Mouse (Mus musculus): ENCODE data around the gene Lair1.
"Not testable (repeated sequence)": the region's sequence is repeated elsewhere in the genome, so short reads cannot be mapped to it uniquely, and the experiment has no call there.

Gene Lair1

GRCm38 (mm10) chr7:4063013-4063412, at the start of gene Lair1:
Gene Lair1, minus strand, starts transcription at chr7:4063204.
- DNase-seq (ENCODE audit: low spot score in 2 of 2), result peak in 1 of 2 experiments; percentile 18

- no peak for DNase-seq (ENCODE audit: low spot score in 2 of 2)
These were observed 48.8 kb upstream of the Lair1 start for GRCm38 (mm10) chr7:4111766-4112165.

GRCm38 (mm10) chr7:4103411-4103810, 40.4 kb upstream of the Lair1 start:
- DNase-seq (ENCODE audit: low spot score in 2 of 2), result peak in 1 of 2 experiments; percentile 45

GRCm38 (mm10) chr7:4101144-4101543, 38.1 kb upstream of the Lair1 start:
- DNase-seq (ENCODE audit: low spot score in 2 of 2), result no peak

DNA sequence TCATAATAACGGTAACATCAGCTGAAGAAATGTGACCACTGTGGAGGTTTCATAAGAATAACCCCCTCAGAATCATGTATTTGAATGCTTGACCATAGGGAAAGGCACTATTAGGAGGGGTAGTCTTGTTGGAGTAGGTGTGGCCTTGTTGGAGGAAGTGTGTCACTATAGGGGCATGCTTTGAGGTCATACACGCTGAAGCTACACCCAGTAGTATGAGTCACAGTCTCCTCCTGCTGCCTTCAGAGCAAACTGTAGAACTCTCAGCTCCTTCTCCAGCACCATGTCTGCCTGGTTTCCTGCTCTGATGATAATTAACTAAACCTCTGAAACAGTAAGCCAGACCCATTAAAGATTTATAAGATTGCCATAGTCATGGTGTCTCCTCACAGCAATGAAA, 35.8 kb upstream of the Lair1 start:
- no peak for DNase-seq (ENCODE audit: low spot score in 2 of 2)

- DNase-seq (ENCODE audit: low spot score in 2 of 2), result no peak
These were observed 35.3 kb upstream of the Lair1 start for GRCm38 (mm10) chr7:4098301-4098700.

DNA sequence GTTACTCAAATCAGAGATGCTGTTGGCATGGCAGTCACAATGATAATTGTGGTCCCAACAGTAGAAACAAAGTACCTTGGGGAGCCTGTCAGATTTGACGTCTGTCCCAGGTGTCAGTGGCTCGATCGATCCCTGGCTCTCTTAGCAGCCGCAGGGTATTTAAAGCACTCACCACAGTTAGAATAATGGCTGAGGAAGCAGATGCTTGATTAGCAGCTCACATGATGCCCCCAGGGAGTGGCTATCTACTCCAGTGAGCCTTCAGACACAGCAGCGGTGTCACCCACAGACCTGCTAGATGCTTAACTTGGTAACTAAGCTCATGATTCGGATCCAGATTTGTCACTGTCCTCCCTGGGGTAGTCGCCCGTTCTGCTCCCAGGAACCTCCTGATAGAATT, 28.2 kb upstream of the Lair1 start:
- DNase-seq (ENCODE audit: low spot score in 2 of 2), result no peak

GRCm38 (mm10) chr7:4088679-4089078, 25.7 kb upstream of the Lair1 start:
- no peak for DNase-seq (ENCODE audit: low spot score in 2 of 2)

GRCm38 (mm10) chr7:4087896-4088480, 25.0 kb upstream of the Lair1 start:
- no peak for DNase-seq (ENCODE audit: low spot score in 2 of 2)

DNA sequence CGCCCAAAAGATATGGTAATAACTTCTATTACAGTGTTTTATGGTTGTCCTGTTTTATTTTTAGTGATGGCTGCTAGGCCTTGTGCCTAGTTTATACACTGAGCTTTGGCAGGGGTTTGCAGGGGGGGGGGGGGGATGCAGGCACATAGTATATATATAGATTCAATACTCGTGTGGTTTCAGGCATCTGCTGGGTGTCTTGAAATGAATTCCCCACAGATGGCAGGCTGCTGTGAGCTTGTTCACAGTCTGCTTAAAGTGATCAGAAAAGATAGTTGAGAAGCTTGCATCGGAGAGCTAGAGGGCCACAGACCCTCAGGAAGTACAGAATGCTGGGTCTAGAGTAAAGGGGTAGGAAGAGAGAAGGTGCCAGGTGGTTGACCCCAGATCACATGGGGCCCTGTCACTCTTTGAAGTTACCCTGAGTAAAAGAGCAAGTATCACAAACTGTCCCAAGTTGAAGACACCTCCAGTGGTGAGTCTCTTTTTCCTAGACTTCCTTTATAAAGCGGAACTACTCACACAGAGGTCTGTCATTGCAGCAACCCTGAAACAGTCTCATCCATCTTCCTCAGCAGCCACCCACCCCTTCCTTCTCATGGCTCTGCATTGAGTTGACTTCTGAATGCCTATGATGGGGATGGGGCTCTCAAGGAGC, 24.4 kb upstream of the Lair1 start:
- DNase-seq (ENCODE audit: low spot score in 2 of 2), result peak; percentile 26

DNA sequence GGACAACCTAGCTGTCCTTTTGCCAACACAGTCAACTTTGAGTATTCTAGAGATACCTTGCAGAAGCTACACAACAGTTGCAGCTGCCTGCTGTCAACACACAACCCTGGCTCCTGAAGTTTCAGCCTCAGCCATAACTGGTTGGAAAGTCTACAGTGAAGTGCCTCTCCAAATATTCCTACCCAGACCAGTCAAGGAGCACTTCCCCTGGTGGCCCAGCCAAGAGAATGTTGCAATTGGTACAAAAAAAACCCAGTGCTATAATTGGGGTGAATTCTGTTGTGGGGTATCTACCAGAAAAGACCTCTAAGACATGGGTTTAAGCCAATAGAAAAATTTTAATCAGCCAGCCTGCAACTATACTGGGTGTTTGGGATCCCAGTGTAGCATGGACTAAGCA, 22.6 kb upstream of the Lair1 start:
- DNase-seq (ENCODE audit: low spot score in 2 of 2), result no peak

- DNase-seq (ENCODE audit: low spot score in 2 of 2), result no peak
These were observed 21.2 kb upstream of the Lair1 start for GRCm38 (mm10) chr7:4084161-4084560.

DNA sequence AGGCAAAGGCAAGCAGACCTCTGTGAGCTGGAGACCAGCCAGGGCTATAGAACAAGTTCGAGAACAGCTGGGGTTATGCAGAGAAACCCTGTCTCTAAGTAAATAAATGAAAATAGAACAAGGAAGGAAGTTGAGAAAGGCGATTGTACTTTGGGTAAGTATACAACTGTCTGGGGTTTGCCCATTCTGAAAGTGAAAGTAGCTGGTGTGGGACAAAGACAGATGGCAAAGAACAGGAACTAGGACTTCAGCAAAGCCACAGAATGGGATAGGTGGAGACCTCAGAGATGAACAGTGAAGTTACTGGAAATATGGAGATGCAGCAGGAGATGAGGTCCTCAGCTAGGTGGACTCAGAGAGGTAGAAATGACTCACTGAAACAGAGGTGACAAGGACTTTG, 19.8 kb upstream of the Lair1 start:
- DNase-seq (ENCODE audit: low spot score in 2 of 2), result peak; percentile 10 to 47

- no peak for DNase-seq (ENCODE audit: low spot score in 2 of 2)
These were observed 18.7 kb upstream of the Lair1 start for GRCm38 (mm10) chr7:4081706-4082105.

GRCm38 (mm10) chr7:4080552-4080951, 17.5 kb upstream of the Lair1 start:
- DNase-seq (ENCODE audit: low spot score in 2 of 2), result no peak

- DNase-seq (ENCODE audit: low spot score in 2 of 2), result no peak
These were observed 16.5 kb upstream of the Lair1 start for GRCm38 (mm10) chr7:4079511-4079910.

GRCm38 (mm10) chr7:4073144-4073543, 10.1 kb upstream of the Lair1 start:
- DNase-seq (ENCODE audit: low spot score in 2 of 2), result no peak

- no peak for DNase-seq (ENCODE audit: low spot score in 2 of 2)
These were observed 8.1 kb upstream of the Lair1 start for GRCm38 (mm10) chr7:4071066-4071465.

DNA sequence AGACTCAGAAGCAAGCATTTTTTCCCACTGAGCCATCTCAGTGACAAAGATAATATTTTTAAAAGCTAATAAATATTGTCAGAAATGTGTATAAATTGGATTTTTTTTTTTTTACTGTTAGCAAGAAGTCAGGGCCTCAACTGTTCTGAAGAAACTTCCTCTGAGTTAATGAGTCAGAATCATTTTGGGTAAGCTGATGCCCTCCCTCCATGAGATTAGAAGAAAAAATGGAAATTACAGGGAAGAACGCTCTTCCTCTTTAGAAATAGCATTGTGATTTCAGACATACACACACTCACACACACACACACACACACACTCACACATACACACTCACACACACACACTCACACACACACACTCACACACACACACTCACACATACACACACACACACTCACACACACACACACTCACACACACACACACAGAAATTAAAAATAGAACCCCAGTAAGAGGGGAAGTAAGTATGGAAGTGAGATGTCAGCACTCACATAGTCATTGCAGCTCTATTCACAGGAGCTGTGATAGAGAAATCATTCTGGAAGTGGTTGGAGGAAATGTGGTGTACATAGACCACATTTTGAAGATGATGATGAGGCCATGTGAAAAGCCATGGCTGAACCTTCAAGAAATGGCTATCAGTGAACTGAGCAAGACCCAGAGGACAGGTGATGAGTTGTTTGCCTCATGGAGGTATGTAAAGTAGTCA, 866 bp upstream of the Lair1 start:
- no peak for DNase-seq (ENCODE audit: low spot score in 2 of 2)

GRCm38 (mm10) chr7:4060602-4061188, 2.3 kb downstream of the Lair1 start:
- DNase-seq (ENCODE audit: low spot score in 2 of 2), result not testable (repeated sequence)

DNA sequence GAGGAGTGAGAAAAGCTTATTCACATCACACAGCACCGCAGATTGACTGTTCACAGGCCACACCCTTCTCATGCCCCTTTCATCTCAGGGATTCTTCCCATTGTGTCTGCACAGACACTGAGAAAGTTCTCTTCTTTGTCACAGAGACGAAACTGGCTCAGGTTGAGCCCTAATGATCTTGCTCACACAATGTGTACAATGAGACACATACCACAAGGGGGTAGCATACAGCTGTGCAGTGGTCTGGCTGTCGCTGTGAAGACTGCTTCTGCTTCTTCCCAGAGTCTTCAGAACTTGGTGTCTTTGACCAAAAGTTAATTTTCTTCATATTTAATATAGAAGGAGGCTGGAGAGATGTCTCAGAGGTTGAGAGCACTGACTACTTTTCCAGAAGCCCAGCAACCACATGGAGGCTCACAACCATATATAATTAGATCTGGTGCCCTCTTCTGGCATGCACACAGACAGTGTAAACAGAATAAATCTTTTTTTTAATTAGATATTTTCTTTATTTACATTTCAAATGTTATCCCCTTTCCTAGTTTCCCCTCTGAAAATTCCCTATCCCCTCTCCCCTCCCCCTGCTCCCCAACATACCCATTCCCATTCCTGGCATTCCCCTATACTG, 36.1 kb downstream of the Lair1 start:
- peak in 1 of 2 experiments; percentile 32 for DNase-seq (ENCODE audit: low spot score in 2 of 2)

- not testable (repeated sequence) for DNase-seq (ENCODE audit: low spot score in 2 of 2)
These were observed 58.4 kb downstream of the Lair1 start for GRCm38 (mm10) chr7:4004636-4005035.
